Mouse (Mus musculus) forebrain, postnatal 0 days (tissue): Measurements from ENCODE around the gene Osgin1. TPM values are rescaled to one million over a fixed set of nuclear protein-coding genes. Genes with fewer than 3 reads are reported as not detected.

Experiments
- ATAC-seq: fragments of 200-750 bp; cut with Nextera tagmentation; 2 replicates; pipeline ENCODE4 v1.8.0; 2017; ENCODE audit warnings: mild to moderate bottlenecking, moderate library complexity
- DNase-seq: peaks from one replicate; pipeline ENCODE4 v3.0.0-alpha.2; 2015
- H3K27ac ChIP-seq: fragments of 300-500 bp; sonication (generic); 2 replicates; pipeline ENCODE4 v1.5.1; 2014; ENCODE audit warnings: low read depth, mild to moderate bottlenecking, antibody characterized with exemption, low read length, moderate library complexity, mixed read lengths
- H3K27me3 ChIP-seq: fragments of 300-500 bp; sonication (generic); 2 replicates; pipeline ENCODE4 v1.6.1; 2014; ENCODE audit warnings: mild to moderate bottlenecking, low read length, mixed read lengths; ENCODE audit not compliant: insufficient read depth
- H3K36me3 ChIP-seq: fragments of 300-500 bp; sonication (generic); 2 replicates; pipeline ENCODE4 v1.6.1; 2014; ENCODE audit warnings: mild to moderate bottlenecking, moderate library complexity; ENCODE audit not compliant: insufficient read depth
- H3K4me1 ChIP-seq: fragments of 300-500 bp; sonication (generic); 2 replicates; pipeline ENCODE4 v1.6.1; 2014; ENCODE audit warnings: antibody characterized with exemption; ENCODE audit not compliant: insufficient read depth
- H3K4me2 ChIP-seq: fragments of 300-500 bp; sonication (generic); 2 replicates; pipeline ENCODE4 v1.6.1; 2014; ENCODE audit warnings: low read depth, mild to moderate bottlenecking, moderate library complexity
- H3K4me3 ChIP-seq: fragments of 300-500 bp; sonication (generic); 2 replicates; pipeline ENCODE4 v1.5.1; 2014; ENCODE audit warnings: low read depth, low read length, mixed read lengths
- H3K9ac ChIP-seq: fragments of 300-500 bp; sonication (generic); 2 replicates; pipeline ENCODE4 v1.6.1; 2014; ENCODE audit warnings: mild to moderate bottlenecking
- H3K9me3 ChIP-seq: fragments of 300-500 bp; sonication (generic); 2 replicates; pipeline ENCODE4 v1.6.1; 2016; ENCODE audit warnings: low read length
- CTCF ChIP-seq: sonication (generic); IDR thresholded peaks from 2 replicates; pipeline ENCODE4 v1.5.1; 2016; ENCODE audit warnings: antibody characterized with exemption, control low read depth, low read depth
- WGBS: fragments of 180-500 bp; shearing (Covaris S2); extraction: QIAGEN DNeasy Blood & Tissue Kit; methylation state at CpG from one replicate; pipeline ENCODE4 v1.1.7; 2014; 5-methylcytosine and 5-hydroxymethylcytosine counted together
- polyA plus RNA-seq: library from polyadenylated mRNA; unstranded; fragments of >200 nt; fragmentation: Nextera tagmentation; extraction: Ambion mirVana; gene quantifications from 2 replicates; pipeline ENCODE4 v1.2.1, GENCODE M21; 2015
- total RNA-seq: library from RNA; depleted of rRNA; stranded (reverse); fragments of >200 nt; gene quantifications from 2 replicates; pipeline ENCODE4 v1.2.3, GENCODE M21; 2014

Gene Osgin1
- total and polyA plus RNA-seq, 2 experiments from 2014 or later, result 0.12 TPM; not detected in 1

DNA sequence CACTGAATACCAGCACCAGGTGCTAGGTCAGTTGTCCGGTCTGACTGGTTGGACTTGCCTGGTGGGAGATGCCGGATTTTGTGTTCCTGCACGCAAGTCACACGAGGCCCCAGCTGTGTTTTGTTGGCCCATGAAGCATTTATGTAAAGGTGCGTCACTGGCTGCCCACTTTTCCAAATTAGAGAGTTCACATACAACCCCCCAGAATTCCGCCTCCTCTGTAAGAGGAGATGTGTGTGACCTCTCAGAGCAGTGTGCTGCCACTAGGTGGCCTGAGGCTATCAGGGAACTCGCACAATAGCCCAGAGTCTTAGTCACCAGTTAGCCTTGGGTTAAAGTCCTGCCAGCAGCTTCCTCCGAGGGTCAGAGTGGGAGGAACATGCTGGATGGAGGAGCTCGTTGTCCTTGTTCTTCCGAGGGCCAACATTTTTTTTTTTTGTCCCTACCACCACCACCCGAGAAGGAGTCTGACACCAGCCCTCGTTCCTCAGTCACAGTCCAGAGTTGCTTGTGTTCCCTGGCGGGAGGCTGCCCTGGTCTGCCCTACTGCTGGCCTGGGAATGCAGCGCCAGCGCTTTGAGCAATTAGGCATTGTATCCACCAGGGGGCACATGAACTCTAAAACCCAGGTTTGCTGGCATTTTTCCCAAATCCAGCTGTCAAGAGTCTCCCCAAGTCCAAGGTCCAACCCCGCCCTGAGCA lies 6.5 kb downstream of the Osgin1 start:
- peak; percentile 55 for ATAC-seq
- H3K9me3 ChIP-seq, result no peaks in the 10 kb centered on the region
- no peak overlapping the region for H3K27ac ChIP-seq
- TF ChIP-seq CTCF, result peak; percentile 78
- no peak overlapping the region for H3K4me3 ChIP-seq
- peak; percentile 82 for DNase-seq
- no peaks in the 10 kb centered on the region for H3K36me3 ChIP-seq
- H3K27me3 ChIP-seq, result no peaks in the 10 kb centered on the region
- H3K4me1 ChIP-seq, result no peaks in the 10 kb centered on the region
- 0 out of 2 replicates have a peak overlapping the region, but pooled peaks have one; percentile 1 for H3K9ac ChIP-seq
- WGBS, result 15% methylated on average over 16 of the region's 16 CpGs
- H3K4me2 ChIP-seq, result no peak overlapping the region

DNA sequence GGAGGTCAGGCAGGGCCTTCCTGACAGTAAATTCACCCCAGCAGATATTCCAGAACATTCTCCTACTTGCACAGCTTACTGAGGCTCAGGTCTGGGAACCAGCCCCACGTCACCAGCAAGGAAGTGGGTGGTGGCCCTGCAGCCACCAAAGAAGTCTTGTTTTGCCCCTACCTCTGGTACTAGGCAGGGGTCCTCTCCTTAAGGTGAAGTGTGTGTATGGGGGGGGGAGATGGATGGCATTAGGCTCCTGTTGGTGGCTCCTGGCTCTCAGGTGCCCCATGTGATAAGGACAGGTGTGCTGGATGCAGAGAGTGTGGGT lies 7.0 kb downstream of the Osgin1 start:
- H3K4me1 ChIP-seq, result no peaks in the 10 kb centered on the region
- 0 out of 2 replicates have a peak overlapping the region, but pooled peaks have one; percentile 1 for H3K9ac ChIP-seq
- ATAC-seq, result no peak
- 40% methylated on average over 1 of the region's 1 CpGs for WGBS
- no peak for DNase-seq
- no peaks in the 10 kb centered on the region for H3K27me3 ChIP-seq
- no peak for TF ChIP-seq CTCF
- no peak overlapping the region for H3K4me3 ChIP-seq
- H3K4me2 ChIP-seq, result no peak overlapping the region
- H3K9me3 ChIP-seq, result no peaks in the 10 kb centered on the region
- no peaks in the 10 kb centered on the region for H3K36me3 ChIP-seq
- no peak overlapping the region for H3K27ac ChIP-seq

DNA sequence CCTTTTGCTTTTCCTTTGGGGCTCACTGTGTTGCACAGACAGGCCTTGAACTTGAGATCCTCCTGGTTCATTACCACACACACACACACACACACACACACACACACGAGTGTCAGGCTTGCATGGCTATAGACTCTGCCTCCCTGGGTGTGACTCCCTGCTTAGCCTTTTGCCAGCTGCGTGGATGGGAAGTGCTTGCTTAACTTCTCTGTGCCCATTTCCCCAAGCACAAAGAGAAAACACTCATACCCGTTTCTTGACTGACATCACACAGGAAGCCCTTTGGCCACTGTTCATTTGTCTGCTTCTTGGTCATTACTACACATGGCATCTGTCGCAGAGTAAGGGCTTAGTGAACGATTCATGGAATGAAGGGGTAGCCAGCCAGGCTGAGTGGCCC lies 8.1 kb downstream of the Osgin1 start:
- 56% methylated on average over 5 of the region's 5 CpGs for WGBS

DNA sequence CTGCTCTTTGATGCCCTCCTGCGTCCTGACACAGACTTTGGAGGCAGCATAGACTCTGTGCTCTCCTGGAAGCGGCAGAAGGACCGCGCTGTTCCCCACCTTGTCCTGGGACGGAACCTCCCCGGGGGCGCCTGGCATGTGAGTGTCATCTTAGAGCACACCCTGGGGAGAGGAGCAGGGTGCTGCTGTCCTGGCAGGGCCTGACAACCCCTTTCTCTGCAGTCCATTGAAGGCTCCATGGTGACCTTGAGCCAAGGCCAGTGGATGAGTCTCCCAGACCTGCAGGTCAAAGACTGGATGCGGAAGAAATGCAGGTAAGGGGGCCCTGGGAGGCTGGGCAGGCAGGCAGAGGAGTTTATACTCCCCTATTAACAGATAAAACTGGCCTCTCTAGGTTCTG lies 9.0 kb downstream of the Osgin1 start:
- ATAC-seq (no peak), DNase-seq (no peak)
- H3K4me1 ChIP-seq, result no peaks in the 10 kb centered on the region
- H3K36me3 ChIP-seq, result no peaks in the 10 kb centered on the region
- no peak overlapping the region for H3K4me3 ChIP-seq
- no peak for TF ChIP-seq CTCF
- no peak overlapping the region for H3K9ac ChIP-seq
- no peaks in the 10 kb centered on the region for H3K9me3 ChIP-seq
- H3K27ac ChIP-seq, result no peak overlapping the region
- no peak overlapping the region for H3K4me2 ChIP-seq
- no peaks in the 10 kb centered on the region for H3K27me3 ChIP-seq
- WGBS, result 93% methylated on average over 8 of the region's 8 CpGs

More for the DNA sequence above, 8.1 kb downstream of the Osgin1 start:
- no peak for TF ChIP-seq CTCF
- Histone ChIP-seq H3K36me3 (no peaks in the 10 kb centered on the region), H3K27me3 (no peaks in the 10 kb centered on the region), H3K4me3 (no peak overlapping the region), H3K9ac (no peak overlapping the region), H3K9me3 (no peaks in the 10 kb centered on the region), H3K4me2 (no peak overlapping the region), H3K27ac (no peak overlapping the region), H3K4me1 (no peaks in the 10 kb centered on the region)
- no peak for ATAC-seq
- DNase-seq, result no peak

DNA sequence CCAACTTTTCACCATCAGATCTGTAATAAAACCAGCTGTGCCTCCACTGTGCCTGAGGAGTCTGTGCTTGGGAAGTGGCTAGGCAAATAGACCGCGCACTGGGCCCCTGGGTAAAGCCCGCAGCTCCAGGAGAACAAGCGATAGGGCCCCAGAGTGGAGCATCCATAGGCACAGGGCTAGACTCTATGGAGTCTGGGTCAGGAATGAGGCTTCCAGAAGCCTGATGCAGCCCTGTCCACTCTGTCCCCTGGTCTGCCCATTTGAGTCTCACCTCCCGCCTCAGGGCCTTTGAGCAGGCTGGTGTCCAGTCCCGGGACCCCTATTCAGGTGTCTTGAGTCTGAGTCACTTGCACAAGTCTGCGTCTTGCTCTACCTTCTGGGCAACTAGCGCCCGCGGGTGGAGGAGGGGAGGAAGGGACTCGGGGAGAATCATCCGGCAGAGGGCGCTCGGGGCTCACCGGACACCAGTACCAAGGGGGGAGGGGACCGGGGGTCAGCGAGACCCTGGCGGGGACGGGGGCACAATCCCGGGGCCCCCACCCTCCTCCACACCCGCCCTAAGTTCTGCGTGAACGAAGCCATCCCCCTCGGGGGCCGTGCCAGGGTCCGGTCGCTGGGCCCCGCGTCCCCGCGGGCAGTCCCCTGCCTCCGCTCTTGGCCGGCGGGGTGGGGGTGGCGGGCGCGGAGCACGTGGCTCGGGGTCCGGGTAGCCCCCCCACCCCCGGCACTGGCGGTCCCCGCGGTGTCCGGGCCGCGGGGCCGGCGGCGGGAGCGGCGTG lies 12.5 kb downstream of the Osgin1 start, which contains the start of gene Necab2:
TSS of gene Necab2 (plus strand) at position 509 of the 779 bp plus-strand sequence.
- H3K4me3 ChIP-seq, result peak within 1 kb of the TSS; percentile 68
- peak; percentile 91 for TF ChIP-seq CTCF
- ATAC-seq, result peak; percentile 76
- H3K36me3 ChIP-seq, result no peaks in the 10 kb centered on the region
- H3K9ac ChIP-seq, result peak within 1 kb of the TSS; percentile 70
- H3K9me3 ChIP-seq, result no peaks in the 10 kb centered on the region
- WGBS, result 3% methylated on average over 33 of the region's 52 CpGs
- H3K4me1 ChIP-seq, result no peaks in the 10 kb centered on the region
- peak within 1 kb of the TSS; percentile 91 for H3K4me2 ChIP-seq
- H3K27me3 ChIP-seq, result no peaks in the 10 kb centered on the region
- no peak within 1 kb of the TSS; the same call in 1 of the 2 replicates for H3K27ac ChIP-seq
- DNase-seq, result peak; percentile 88

DNA sequence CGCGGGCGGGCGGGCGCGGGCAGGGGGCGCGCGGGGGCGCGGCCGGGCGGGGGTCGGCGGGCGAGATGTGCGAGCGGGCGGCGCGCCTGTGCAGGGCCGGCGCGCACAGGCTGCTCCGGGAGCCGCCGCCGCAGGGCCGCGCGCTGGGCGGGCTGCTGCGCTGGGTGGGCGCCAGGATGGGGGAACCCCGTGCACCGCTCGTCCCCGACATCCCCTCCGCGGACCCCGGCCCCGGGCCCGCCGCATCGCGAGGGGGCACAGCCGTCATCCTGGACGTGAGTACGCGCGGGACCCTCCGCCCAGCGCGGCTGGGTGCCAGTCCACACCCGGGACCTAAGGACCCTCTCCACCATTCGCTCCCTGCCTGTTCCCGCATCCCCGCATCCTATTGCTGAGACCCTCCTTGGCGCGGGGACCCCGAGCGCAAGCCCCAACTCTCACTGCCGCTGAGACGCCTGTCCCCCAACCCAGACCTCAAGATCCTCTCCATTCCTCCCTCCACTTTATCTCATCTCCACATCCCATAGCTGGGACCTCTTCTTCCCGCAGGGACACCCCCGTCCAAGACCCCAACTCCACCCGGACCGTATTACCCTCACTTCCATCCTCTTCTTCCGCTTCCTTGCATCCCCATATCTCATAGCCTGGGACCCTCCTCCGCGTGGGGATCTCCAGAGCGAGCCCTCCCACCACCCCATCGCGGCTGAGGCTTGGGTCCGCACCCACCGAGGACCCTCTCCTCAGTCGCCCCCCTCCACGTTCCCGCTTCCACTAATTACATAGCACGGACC lies 13.3 kb downstream of the Osgin1 start:
- Histone ChIP-seq H3K36me3 (no peaks in the 10 kb centered on the region), H3K4me2 (peak overlapping the region; percentile 91), H3K4me3 (peak overlapping the region; percentile 68), H3K27me3 (no peaks in the 10 kb centered on the region), H3K9me3 (no peaks in the 10 kb centered on the region), H3K9ac (peak overlapping the region; percentile 70), H3K4me1 (no peaks in the 10 kb centered on the region), H3K27ac (no peak overlapping the region; the same call in 1 of the 2 replicates)
- under 1% methylated on average over 55 of the region's 80 CpGs for WGBS
- ATAC-seq (peak; percentile 69), DNase-seq (peak; percentile 40)
- no peak for TF ChIP-seq CTCF
